ENCODE assay signal across 27 mouse cellular contexts in the genomic region with DNA sequence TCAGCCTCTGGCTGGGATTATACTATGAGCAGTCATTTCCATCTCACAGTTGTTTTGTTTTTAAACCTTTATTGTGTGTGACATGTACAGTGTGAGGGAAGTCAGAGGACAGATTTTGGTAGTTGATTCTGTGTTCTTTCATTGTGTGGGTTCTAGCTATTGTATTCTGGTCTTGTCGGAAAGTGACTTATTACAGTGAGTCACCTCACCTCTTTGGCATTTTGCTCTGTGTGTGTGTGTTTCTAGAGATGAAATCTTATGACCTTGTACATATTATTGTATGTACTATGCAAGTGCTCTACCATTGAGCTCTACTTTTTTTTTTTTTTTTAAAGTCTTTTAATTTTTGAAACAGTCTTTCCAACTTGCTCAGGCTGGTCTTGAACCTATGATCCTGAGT.
"Had no signal": no experiment of that assay in that cellular context is flagged by ENCODE, and none has a peak within 500 bp of the region (broad histone marks: within the 10 kb centered on the region; RNA-seq: fewer than 3 reads in every experiment).

No protein-coding gene starts in this region.

- H3K4me3 ChIP-seq: heart, adult 2 months; heart, embryonic 13.5 days; heart, embryonic 15.5 days; hindbrain, embryonic 13.5 days; hindbrain, embryonic 15.5 days; layer of hippocampus, adult 2 months; left cerebral cortex, adult 2 months; limb, embryonic 10.5 days; limb, embryonic 12.5 days; liver, embryonic 13.5 days; liver, embryonic 15.5 days had no signal

- H3K4me2 ChIP-seq: heart, embryonic 11.5 days; heart, embryonic 13.5 days; heart, embryonic 15.5 days; hindbrain, embryonic 13.5 days; hindbrain, embryonic 15.5 days; limb, embryonic 12.5 days; liver, embryonic 11.5 days; liver, embryonic 13.5 days; liver, embryonic 15.5 days had no signal

- H3K9ac ChIP-seq: heart, embryonic 13.5 days; heart, embryonic 15.5 days; hindbrain, embryonic 13.5 days; hindbrain, embryonic 15.5 days; limb, embryonic 12.5 days; liver, embryonic 13.5 days; liver, embryonic 15.5 days; liver, postnatal 0 days had no signal

- H3K27me3 ChIP-seq: heart, embryonic 13.5 days; heart, embryonic 15.5 days; hindbrain, embryonic 13.5 days; hindbrain, embryonic 15.5 days; limb, embryonic 12.5 days; liver, embryonic 13.5 days; liver, embryonic 15.5 days had no signal

- ATAC-seq: hindbrain, postnatal 0 days; intestine, embryonic 16.5 days; liver, postnatal 0 days had no signal

- DNase-seq: gastrocnemius, postnatal 14 days; gastrocnemius, postnatal 36 days; heart, adult 11 months; heart, adult 2 months; heart, postnatal 14 days; heart, postnatal 36 days; kidney, adult 11 months; kidney, adult 8-10 months; kidney, postnatal 10 days; kidney, postnatal 25 days; kidney, postnatal 4 days; liver; liver, embryonic 13.5 days; liver, postnatal 0 days had no signal

- H3K9me3 ChIP-seq: heart, embryonic 13.5 days; heart, embryonic 15.5 days; hindbrain, embryonic 13.5 days; hindbrain, embryonic 15.5 days; limb, embryonic 10.5 days; limb, embryonic 12.5 days; liver, embryonic 13.5 days; liver, embryonic 15.5 days had no signal

- H3K27ac ChIP-seq: heart, adult 2 months; heart, embryonic 13.5 days; heart, embryonic 15.5 days; hindbrain, embryonic 13.5 days; hindbrain, embryonic 15.5 days; hindbrain, postnatal 0 days; layer of hippocampus, adult 2 months; left cerebral cortex, adult 2 months; limb, embryonic 10.5 days; limb, embryonic 12.5 days; liver, embryonic 13.5 days; liver, embryonic 15.5 days had no signal

- H3K4me1 ChIP-seq: hindbrain, embryonic 15.5 days; limb, embryonic 10.5 days; limb, embryonic 12.5 days had no signal
